Mouse (Mus musculus): ENCODE measurements at regions not wholly inside any gene's neighbourhood (a gene's known extent, or its start where the extent isn't known, plus 50 kb on each side); places are given as distances from the start of the nearest gene placed in this dataset.

GRCm38 (mm10) chr10:14952899-14953478 is 235.0 kb upstream of the Gje1 start:
- H3K4me3 ChIP-seq (ENCODE audit: insufficient read depth, low read depth, low read length): no peak overlapping the region
- H3K9ac ChIP-seq (ENCODE audit: low read depth, low read length): no peak overlapping the region
- H3K4me1 ChIP-seq (ENCODE audit: control insufficient read depth, insufficient read depth, low read length): no peaks in the 10 kb centered on the region
- H3K79me2 ChIP-seq (ENCODE audit: control insufficient read depth, insufficient read depth, low read length): no peaks in the 10 kb centered on the region
- no peak overlapping the region for H3K27ac ChIP-seq (replicated peaks; ENCODE audit: insufficient read depth, low read depth, low read length)
- 65% methylated on average over 1 of the region's 1 CpGs for WGBS
- TF ChIP-seq CTCF (IDR thresholded peaks at IDR 0.05; ENCODE audit: low read depth, low read length): no peak
- TF ChIP-seq POLR2A (IDR thresholded peaks at IDR 0.05; ENCODE audit: extremely low read depth, insufficient read depth, low read length): no peak
- no peaks in the 10 kb centered on the region for H3K36me3 ChIP-seq (ENCODE audit: control insufficient read depth, insufficient read depth, low read length)
- no peak for DNase-seq (ENCODE audit: extremely low read depth, low read depth, low spot score)
- no peaks in the 10 kb centered on the region for H3K27me3 ChIP-seq (ENCODE audit: control insufficient read depth, insufficient read depth, low read length)

GRCm38 (mm10) chr10:14941875-14942274 is 223.9 kb upstream of the Gje1 start:
- H3K36me3 ChIP-seq (ENCODE audit: control insufficient read depth, insufficient read depth, low read length): no peaks in the 10 kb centered on the region
- no peak for DNase-seq (ENCODE audit: extremely low read depth, low read depth, low spot score)
- 73% methylated on average over 2 of the region's 2 CpGs for WGBS
- H3K27ac ChIP-seq (replicated peaks; ENCODE audit: insufficient read depth, low read depth, low read length): no peak overlapping the region
- H3K79me2 ChIP-seq (ENCODE audit: control insufficient read depth, insufficient read depth, low read length): no peaks in the 10 kb centered on the region
- no peak overlapping the region for H3K9ac ChIP-seq (ENCODE audit: low read depth, low read length)
- TF ChIP-seq CTCF (IDR thresholded peaks at IDR 0.05; ENCODE audit: low read depth, low read length) (no peak), POLR2A (IDR thresholded peaks at IDR 0.05; ENCODE audit: extremely low read depth, insufficient read depth, low read length) (no peak)
- H3K27me3 ChIP-seq (ENCODE audit: control insufficient read depth, insufficient read depth, low read length): no peaks in the 10 kb centered on the region
- no peak overlapping the region for H3K4me3 ChIP-seq (ENCODE audit: insufficient read depth, low read depth, low read length)
- H3K4me1 ChIP-seq (ENCODE audit: control insufficient read depth, insufficient read depth, low read length): no peaks in the 10 kb centered on the region
